Mouse (Mus musculus) monocyte, adult 2 months (primary cell): ENCODE results near the gene Rnf38.

Source experiments
- DNase-seq, 2 experiments: peaks; one replicate each; pipeline ENCODE4 v3.0.0; 2022; ENCODE audit warnings: low spot score in 2 of 2, low read depth in 1 of 2

Gene Rnf38

GRCm38 (mm10) chr4:44152904-44153303 lies 80.7 kb downstream of the Rnf38 start:
- no peak for DNase-seq

DNA sequence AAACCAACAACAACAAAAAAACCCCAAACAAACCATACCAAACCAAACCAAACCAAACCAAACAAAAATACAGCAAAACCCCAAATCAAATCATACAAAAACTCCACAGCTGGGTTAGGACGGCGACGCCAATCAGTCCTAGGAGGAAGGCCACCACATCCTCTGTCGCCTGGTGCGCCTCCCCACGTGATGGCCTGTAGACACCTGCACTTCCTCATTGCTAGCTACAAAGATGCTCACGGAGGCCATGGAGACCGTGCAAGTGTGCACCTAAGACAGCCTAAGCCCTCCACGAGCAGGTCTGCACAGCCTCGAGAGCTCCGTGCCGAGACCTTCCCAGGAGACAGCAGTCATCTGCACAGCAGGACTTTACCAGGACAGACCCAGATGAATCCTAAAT lies 106.8 kb downstream of the Rnf38 start:
- DNase-seq: no peak

GRCm38 (mm10) chr4:44119410-44120201 lies 114.0 kb downstream of the Rnf38 start:
- no peak for DNase-seq

- DNase-seq: no peak
These were observed 118.5 kb downstream of the Rnf38 start for GRCm38 (mm10) chr4:44115046-44115445.

DNA sequence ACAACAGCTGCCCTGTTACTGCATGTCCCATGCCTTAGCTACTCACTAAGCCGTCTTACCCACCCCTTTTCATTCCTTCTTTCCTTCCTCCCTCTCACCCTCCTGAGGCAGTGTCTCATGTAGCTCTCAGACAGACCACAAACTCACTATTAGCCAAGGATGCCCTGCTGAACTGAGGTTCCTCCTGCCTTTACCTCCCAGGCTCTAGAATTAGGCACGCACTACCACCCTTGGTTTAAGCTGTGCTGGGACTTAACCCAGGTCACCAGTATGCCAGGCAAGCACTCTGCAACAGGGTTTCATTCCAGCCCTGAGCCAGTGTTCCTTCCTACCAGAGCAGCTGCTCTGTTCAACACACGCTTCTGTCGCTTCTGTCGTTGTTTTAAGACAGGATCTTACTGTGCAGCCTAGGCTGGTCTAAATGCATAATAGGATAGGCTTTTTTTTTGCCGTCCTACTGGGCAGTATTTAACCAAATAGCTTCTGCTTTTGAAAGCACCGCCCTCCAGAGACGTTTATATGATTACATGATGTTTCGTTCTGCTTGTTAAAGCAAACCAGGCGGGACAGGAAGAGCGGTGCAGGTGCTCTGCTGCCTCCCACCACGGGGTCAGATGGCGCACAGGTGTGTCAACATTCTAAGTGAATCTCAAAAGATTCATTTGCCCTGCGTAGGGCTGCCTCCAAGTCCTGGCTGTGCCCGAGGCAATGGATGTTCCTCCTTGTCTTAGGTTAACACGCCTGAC lies 120.0 kb downstream of the Rnf38 start:
- DNase-seq: no peak

DNA sequence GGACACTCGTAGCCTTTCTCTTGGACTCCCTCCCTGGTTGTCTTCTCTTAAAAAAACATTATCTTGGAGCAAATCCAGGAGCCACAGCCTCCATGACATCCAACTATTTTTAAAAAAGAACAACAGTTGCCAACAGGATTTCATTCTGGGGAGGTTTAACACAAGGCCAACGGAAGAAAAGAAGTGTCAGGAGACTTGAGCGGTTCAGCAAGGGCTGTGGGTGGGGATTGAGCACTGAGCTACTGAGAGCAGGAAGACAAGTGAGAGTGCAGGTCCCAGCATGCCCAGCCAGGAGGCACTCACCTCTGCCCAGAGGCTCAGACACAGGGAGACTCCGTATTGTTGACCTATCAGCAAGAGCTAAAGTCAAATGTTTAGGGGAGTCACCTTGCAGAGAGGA lies 120.8 kb downstream of the Rnf38 start:
- no peak for DNase-seq

DNA sequence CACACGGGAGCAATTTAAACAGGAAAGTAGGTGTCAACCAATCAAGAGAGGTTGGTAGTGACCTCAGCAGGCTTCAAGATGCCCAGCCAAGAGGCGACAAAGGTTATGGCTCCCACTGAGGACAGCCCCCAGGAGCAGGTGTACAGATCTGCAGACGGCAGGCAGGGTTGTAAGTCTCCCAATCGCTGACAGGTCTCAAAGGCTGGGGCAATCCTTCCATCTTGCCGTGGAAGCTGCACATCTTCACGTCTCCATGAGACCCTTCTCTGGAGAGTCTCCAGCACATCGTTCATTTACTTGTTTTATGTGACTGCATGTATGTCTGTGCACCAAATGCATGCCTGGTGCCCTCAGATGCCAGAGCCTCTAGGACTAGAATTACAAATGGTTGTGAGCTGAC lies 122.8 kb downstream of the Rnf38 start:
- DNase-seq: no peak

GRCm38 (mm10) chr4:44108297-44108696 lies 125.3 kb downstream of the Rnf38 start:
- DNase-seq: no peak

DNA sequence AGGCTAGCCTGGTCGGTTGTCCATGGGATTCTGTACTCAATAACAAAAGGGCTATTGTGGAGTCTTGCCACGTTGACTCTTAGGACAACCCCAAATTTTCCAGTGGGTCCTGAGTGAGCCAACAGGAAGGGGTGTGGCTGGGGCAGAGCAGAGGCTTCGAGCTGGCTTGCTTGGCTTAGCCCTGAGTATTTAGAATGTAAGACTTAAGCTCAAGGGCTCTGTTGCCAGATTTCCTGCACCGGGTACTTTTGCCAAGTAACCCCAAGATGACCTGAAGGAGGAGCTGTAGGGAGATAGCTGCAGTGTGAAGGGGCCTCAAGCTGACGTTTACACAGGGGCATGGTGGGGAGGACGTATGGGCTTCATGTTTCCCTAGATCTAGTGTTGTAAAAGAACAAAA lies 126.2 kb downstream of the Rnf38 start:
- no peak for DNase-seq

DNA sequence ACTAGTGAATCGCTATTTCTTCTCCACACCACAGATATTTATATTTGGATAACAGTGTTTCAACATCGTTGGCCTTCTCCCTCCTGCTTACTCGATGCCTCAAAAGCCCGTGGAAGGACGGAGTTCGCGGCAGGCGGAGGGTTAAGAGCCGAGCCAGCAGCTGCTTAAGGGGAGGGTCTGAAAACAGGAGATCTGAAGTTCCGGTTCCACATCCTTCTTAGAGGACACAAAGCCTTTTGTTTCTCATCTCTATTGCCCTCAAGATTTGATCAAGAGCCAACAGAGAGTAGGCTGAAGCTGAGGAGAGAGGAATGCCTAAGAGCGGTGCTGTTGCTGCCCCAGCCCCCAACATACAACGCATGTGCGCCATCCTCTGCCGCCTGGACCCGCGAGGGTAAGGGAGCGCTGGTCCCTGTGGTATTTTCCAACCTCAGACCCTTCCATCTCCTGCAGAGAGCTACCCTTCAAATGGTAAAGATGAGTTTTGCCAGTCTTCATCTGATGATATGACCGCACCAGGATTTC lies 127.2 kb downstream of the Rnf38 start:
- no peak for DNase-seq

GRCm38 (mm10) chr4:44104195-44104917 lies 129.2 kb downstream of the Rnf38 start:
- DNase-seq: no peak

DNA sequence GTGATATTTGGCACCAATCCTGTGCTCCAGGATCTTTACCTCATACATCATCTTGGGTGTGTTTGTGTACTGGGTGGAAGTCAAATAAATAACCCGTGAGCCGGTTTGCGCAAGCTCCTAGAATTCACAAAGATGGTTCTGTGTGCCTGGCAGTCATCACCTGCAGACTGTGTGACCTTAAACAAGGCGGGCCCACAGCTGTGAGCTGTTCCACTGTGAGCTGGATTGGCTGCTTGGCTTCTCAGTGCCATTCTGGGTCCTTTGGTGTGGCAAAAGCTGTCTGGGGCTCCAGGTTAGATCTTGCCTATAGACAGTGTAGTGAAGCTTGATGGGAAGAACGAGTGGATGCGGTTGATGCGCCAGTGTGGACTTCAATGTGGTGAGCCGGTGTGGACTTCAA lies 130.0 kb downstream of the Rnf38 start:
- DNase-seq: no peak

GRCm38 (mm10) chr4:44097576-44098335 lies 135.8 kb downstream of the Rnf38 start:
- DNase-seq: no peak

DNA sequence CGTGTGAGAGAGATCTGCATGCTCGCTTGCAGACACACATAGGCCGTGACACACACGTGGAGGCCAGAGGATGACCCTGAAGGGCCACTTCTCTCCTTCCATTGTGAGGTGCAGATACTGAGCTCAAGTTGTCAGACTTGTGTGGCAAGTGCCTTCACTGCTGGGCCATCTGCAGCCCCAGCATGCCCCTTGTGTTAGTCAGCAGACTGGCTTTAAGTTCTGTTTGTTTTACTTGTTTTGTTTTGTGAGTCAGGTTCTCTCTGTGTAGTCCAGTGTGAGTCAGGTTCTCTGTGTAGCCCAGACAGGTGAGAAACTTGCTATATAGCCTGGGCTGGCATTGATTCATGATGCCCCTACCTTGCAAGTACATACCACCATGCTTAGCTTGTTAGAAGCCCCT lies 139.1 kb downstream of the Rnf38 start:
- DNase-seq: no peak

DNA sequence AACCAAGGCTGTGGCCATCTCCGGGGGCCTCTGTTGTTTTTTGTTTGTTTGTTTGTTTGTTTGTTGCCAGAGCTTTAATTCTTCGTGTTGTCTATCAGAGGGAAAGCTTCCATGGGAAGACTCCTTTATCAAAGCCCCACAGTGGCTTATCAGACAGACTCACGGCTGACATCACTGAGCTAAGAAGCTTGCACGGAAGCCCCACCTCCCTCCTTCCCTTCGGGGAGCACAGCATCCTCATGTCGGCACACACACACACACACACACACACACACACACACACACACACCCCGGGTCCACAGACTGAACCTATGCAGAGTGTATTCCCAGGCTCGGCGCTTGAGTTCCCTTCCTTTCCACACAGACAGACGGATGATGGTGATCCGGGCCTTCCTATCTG lies 141.2 kb downstream of the Rnf38 start:
- DNase-seq: no peak

- no peak for DNase-seq
These were observed 148.0 kb downstream of the Rnf38 start for GRCm38 (mm10) chr4:44085566-44085965.

GRCm38 (mm10) chr4:44084602-44085325 lies 148.8 kb downstream of the Rnf38 start:
- DNase-seq: no peak

GRCm38 (mm10) chr4:44083945-44084344 lies 149.6 kb downstream of the Rnf38 start, which contains the start of gene Gne:
Gne (minus strand) TSS chr4:44084177.
- DNase-seq: no peak

GRCm38 (mm10) chr4:44078358-44078933 lies 155.1 kb downstream of the Rnf38 start:
- no peak for DNase-seq
